Mouse (Mus musculus) adrenal gland, postnatal 10 days (tissue): Measurements from ENCODE around the gene Zmiz1. TPM values are rescaled to one million over a fixed set of nuclear protein-coding genes. Genes with fewer than 3 reads are reported as not detected.
A peak's percentile ranks its signal among the peaks of the same experiment; 100 is the strongest.

Experiments used
- DNase-seq: peaks from one replicate; pipeline ENCODE4 v3.0.0; 2021; ENCODE audit warnings: mixed read lengths
- long read RNA-seq, 2 experiments: library from polyadenylated mRNA; stranded (forward); transcript quantifications; one replicate each; pipeline ENCODE4 v2.0.0; 2021
- total RNA-seq, 2 experiments: library from RNA; stranded (reverse); gene quantifications; 2 replicates each; pipeline ENCODE4 v1.2.3; 2021

The Zmiz1 gene
- total RNA-seq, result 10 to 100 TPM; 63.8 to 73.3 TPM
- long read RNA-seq, experiment 1, partial matches to known transcripts, result 1 of 24 reads
- long read RNA-seq, experiment 1, other reads (novel, unspliced or antisense), result 23 of 24 reads
- long read RNA-seq, experiment 2, partial matches to known transcripts, result 14 of 14 reads
- long read RNA-seq, experiment 2, other reads (novel, unspliced or antisense), result 0 of 14 reads

- peak; percentile 95 for DNase-seq
These were observed at the start of gene Zmiz1 for GRCm38 (mm10) chr14:25459016-25459393. Gene Zmiz1, plus strand, starts transcription at chr14:25459185.

- no peak for DNase-seq
These were observed 47.0 kb upstream of the Zmiz1 start for GRCm38 (mm10) chr14:25411848-25412527.

- no peak for DNase-seq
These were observed 46.2 kb upstream of the Zmiz1 start for GRCm38 (mm10) chr14:25412811-25413210.

GRCm38 (mm10) chr14:25413510-25413909 is 45.5 kb upstream of the Zmiz1 start:
- no peak for DNase-seq

- no peak for DNase-seq
These were observed 44.9 kb upstream of the Zmiz1 start for GRCm38 (mm10) chr14:25414115-25414514.

- DNase-seq, result no peak
These were observed 38.8 kb upstream of the Zmiz1 start for GRCm38 (mm10) chr14:25420001-25420690.

GRCm38 (mm10) chr14:25420987-25421386 is 38.0 kb upstream of the Zmiz1 start:
- peak; percentile 73 for DNase-seq

- peak; percentile 32 for DNase-seq
These were observed 37.4 kb upstream of the Zmiz1 start for GRCm38 (mm10) chr14:25421596-25422001.

- DNase-seq, result no peak
These were observed 36.0 kb upstream of the Zmiz1 start for GRCm38 (mm10) chr14:25422946-25423345.

- DNase-seq, result no peak
These were observed 35.1 kb upstream of the Zmiz1 start for GRCm38 (mm10) chr14:25423721-25424443.

- peak; percentile 33 for DNase-seq
These were observed 20.7 kb upstream of the Zmiz1 start for GRCm38 (mm10) chr14:25438255-25438654.

GRCm38 (mm10) chr14:25440116-25440515 is 18.9 kb upstream of the Zmiz1 start:
- DNase-seq, result no peak

GRCm38 (mm10) chr14:25440777-25441176 is 18.2 kb upstream of the Zmiz1 start:
- DNase-seq, result no peak

GRCm38 (mm10) chr14:25441469-25441868 is 17.5 kb upstream of the Zmiz1 start:
- DNase-seq, result no peak

GRCm38 (mm10) chr14:25442676-25443075 is 16.3 kb upstream of the Zmiz1 start:
- DNase-seq, result no peak

- no peak for DNase-seq
These were observed 11.7 kb upstream of the Zmiz1 start for GRCm38 (mm10) chr14:25447136-25447775.

- no peak for DNase-seq
These were observed 10.5 kb upstream of the Zmiz1 start for GRCm38 (mm10) chr14:25448471-25448870.

GRCm38 (mm10) chr14:25451099-25451667 is 7.8 kb upstream of the Zmiz1 start:
- DNase-seq, result no peak

GRCm38 (mm10) chr14:25451699-25452632 is 7.0 kb upstream of the Zmiz1 start:
- no peak for DNase-seq

- DNase-seq, result no peak
These were observed 6.4 kb upstream of the Zmiz1 start for GRCm38 (mm10) chr14:25452633-25453025.
